Mouse (Mus musculus): ENCODE measurements around the gene Comp. TPM values are rescaled to one million over a fixed set of nuclear protein-coding genes. Genes with fewer than 3 reads are reported as not detected.

Gene Comp
- total RNA-seq, 4 experiments from 2014 or later, result 2.7 to 16.7 (median 8.4) TPM

Other genes starting within 250 kb of the Comp start
- 1 to 10 TPM; 4.1 to 6.5 (median 4.6) TPM for gene Nr2c2ap, start 242.2 kb upstream of the Comp start, total RNA-seq (2022)
- gene Rfxank, start 234.4 kb upstream of the Comp start, total RNA-seq (2022), result 10 to 100 TPM in 1 of 4 experiments, 1 to 10 TPM in 3; 8.5 to 10.6 (median 9.1) TPM
- gene Borcs8, start 234.1 kb upstream of the Comp start, total RNA-seq (2022), result 10 to 100 TPM in 3 of 4 experiments, 1 to 10 TPM in 1; 9.8 to 14.9 (median 14.1) TPM
- gene Mef2b, start 233.8 kb upstream of the Comp start, total RNA-seq (2022), result under 1 TPM in 3 of 4 experiments, not detected in 1; 0.32 to 0.36 (median 0.34) TPM
- 10 to 100 TPM; 77.0 to 87.6 (median 85.9) TPM for gene Tmem161a, start 201.2 kb upstream of the Comp start, total RNA-seq (2022)
- gene Slc25a42, start 161.3 kb upstream of the Comp start, total RNA-seq (2022), result 10 to 100 TPM; 27.4 to 34.4 (median 31.1) TPM
- 10 to 100 TPM; 41.1 to 50.5 (median 42.9) TPM for gene Sugp2, start 139.3 kb upstream of the Comp start, total RNA-seq (2022)
- 1 to 10 TPM; 5.5 to 8.7 (median 7.6) TPM for gene Armc6, start 139.1 kb upstream of the Comp start, total RNA-seq (2022)
- 1 to 10 TPM; 3.1 to 4.4 (median 3.2) TPM for gene Homer3, start 90.7 kb upstream of the Comp start, total RNA-seq (2022)
- gene Ddx49, start 71.1 kb upstream of the Comp start, total RNA-seq (2022), result 10 to 100 TPM; 25.8 to 35.3 (median 33.9) TPM
- gene Cope, start 71.0 kb upstream of the Comp start, total RNA-seq (2022), result 100 to 1,000 TPM; 112 to 126 (median 121) TPM
- 10 to 100 TPM; 16.5 to 25.1 (median 20.2) TPM for gene Cers1, start 57.8 kb upstream of the Comp start, total RNA-seq (2022)
- gene Gdf1, start 43.7 kb upstream of the Comp start, total RNA-seq (2022), result 1 to 10 TPM in 1 of 4 experiments, under 1 TPM in 1, not detected in 2; 0.75 to 2.7 TPM
- gene Upf1, start 20.3 kb upstream of the Comp start, total RNA-seq (2022), result 10 to 100 TPM; 29.7 to 32.7 (median 30.8) TPM
- 10 to 100 TPM in 1 of 4 experiments, 1 to 10 TPM in 3; 7.1 to 15.3 (median 7.6) TPM for gene Crtc1, start 66.0 kb downstream of the Comp start, total RNA-seq (2022)
- gene Klhl26, start 103.4 kb downstream of the Comp start, total RNA-seq (2022), result 1 to 10 TPM; 6.6 to 9.7 (median 7.5) TPM
- gene Tmem59l, start 113.8 kb downstream of the Comp start, total RNA-seq (2022), result not detected
- 1 to 10 TPM; 1.1 to 2.5 (median 2.3) TPM for gene Crlf1, start 119.6 kb downstream of the Comp start, total RNA-seq (2022)
- gene Rex1bd, start 133.2 kb downstream of the Comp start, total RNA-seq (2022), result 100 to 1,000 TPM; 175 to 196 (median 181) TPM
- gene Uba52, start 137.2 kb downstream of the Comp start, total RNA-seq (2022), result 100 to 1,000 TPM; 794 to 918 (median 839) TPM
- 100 to 1,000 TPM; 113 to 123 (median 120) TPM for gene Fkbp8, start 154.2 kb downstream of the Comp start, total RNA-seq (2022)
- gene Kxd1, start 154.4 kb downstream of the Comp start, total RNA-seq (2022), result 10 to 100 TPM; 68.3 to 80.8 (median 76.7) TPM
- 10 to 100 TPM; 11.9 to 14.7 (median 12.3) TPM for gene Ell, start 165.9 kb downstream of the Comp start, total RNA-seq (2022)
- gene Isyna1, start 220.8 kb downstream of the Comp start, total RNA-seq (2022), result 1 to 10 TPM; 1.9 to 3.4 (median 2.4) TPM
- 10 to 100 TPM in 3 of 4 experiments, 1 to 10 TPM in 1; 8.5 to 19.2 (median 10.4) TPM for gene Ssbp4, start 235.3 kb downstream of the Comp start, total RNA-seq (2022)
- gene Lrrc25, start 242.6 kb downstream of the Comp start, total RNA-seq (2022), result under 1 TPM in 3 of 4 experiments, not detected in 1; 0.17 to 0.49 (median 0.22) TPM

Measured in gastrocnemius, adult 8-10 months (tissue).